Mouse (Mus musculus): Measurements from ENCODE around the gene Kifc3.

DNA sequence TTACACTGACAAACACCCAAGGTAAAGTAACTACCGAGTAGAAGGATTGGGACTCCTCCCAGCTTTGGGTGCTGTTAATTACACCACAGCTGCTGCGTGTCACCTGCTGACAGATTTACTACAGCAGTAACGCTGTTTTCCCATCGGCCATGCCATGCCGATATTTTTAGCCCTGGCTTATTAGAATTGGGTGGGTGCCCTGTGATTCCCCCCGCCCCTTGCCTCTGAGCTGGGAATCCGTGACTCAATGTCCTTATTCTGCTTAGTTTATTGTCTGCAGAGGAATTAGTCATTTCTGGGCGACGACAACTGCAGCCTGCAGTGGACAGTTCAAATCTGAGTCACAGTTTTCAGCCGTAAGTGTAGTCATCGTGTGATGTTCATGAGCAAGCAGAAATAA, 7.3 kb upstream of the Kifc3 start:
- TF ChIP-seq CTCF (conservative IDR thresholded peaks at IDR 0.05; ENCODE audit: low read length) (no peak), POU5F1 (IDR thresholded peaks at IDR 0.05; ENCODE audit: borderline replicate concordance, low read length) (no peak)
